Mouse (Mus musculus) E14TG2a.4 (cell line): ENCODE measurements around the gene Ppp1r11.

Experiments used
- CTCF ChIP-seq: conservative IDR thresholded peaks from 2 replicates; pipeline ENCODE4 v1.5.1; 2014; ENCODE audit warnings: low read length
- NANOG ChIP-seq: IDR thresholded peaks from 2 replicates; pipeline ENCODE4 v1.6.1; 2014; ENCODE audit warnings: borderline replicate concordance, low read length, mixed read lengths
- POU5F1 ChIP-seq: IDR thresholded peaks from 2 replicates; pipeline ENCODE4 v1.6.1; 2014; ENCODE audit warnings: low read length, borderline replicate concordance

DNA sequence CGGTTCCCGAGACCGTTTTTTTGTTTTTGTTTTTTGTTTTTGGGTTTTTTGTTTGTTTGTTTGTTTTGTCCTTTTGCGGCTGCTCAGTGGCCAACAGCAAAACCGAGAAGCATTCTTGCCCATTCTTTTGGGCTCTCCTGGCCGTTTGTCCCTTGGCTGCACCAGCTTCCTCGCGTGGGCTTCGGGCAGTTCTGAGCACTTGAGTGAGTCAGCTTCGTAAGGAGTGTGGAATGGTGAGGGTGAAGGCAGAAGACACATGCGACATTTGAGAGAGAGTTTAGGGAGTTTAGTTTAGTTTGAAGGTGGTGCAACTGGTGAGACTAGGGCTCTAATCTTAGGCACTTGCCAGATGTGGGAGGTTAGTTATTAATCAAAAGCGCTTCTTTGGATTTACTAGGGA lies 7.3 kb upstream of the Ppp1r11 start:
- TF ChIP-seq CTCF (no peak), NANOG (no peak), POU5F1 (no peak)
